Mouse (Mus musculus): ENCODE measurements around the gene Mdh1. TPM values are rescaled to one million over a fixed set of nuclear protein-coding genes. Genes with fewer than 3 reads are reported as not detected.

The Mdh1 gene
- polyA plus RNA-seq, 1 experiment from 2014 or later: 597 TPM

DNA sequence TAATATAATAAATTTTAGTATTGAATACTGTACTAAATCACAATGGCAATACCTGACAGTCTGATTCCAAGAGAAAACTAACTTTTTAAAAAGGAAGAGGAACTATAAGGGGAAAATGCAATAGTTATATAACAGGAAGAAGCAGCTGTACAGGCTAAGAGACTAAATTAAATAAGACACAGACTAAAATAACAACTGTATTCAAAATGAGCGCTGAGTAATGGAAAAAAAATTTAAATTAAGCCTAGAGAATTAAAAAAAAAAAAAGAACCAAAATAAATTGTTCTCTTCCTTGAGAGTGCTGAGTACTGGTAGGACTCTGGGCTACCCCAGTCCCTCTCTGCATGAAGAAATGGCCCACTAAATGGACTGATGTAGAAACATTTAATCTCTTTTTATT, 4.4 kb downstream of the Mdh1 start:
- DNase-seq (ENCODE audit: low spot score) (no peak), ATAC-seq (ENCODE audit: low FRiP score) (no peak)
- H3K4me3 ChIP-seq (replicated peaks; ENCODE audit: low read length): no peak overlapping the region
- H3K9me3 ChIP-seq (ENCODE audit: control insufficient read depth, low read length): no peaks in the 10 kb centered on the region
- H3K4me2 ChIP-seq (replicated peaks): no peak overlapping the region
- WGBS: 87% methylated on average over 1 of the region's 1 CpGs
- H3K27ac ChIP-seq: no peak overlapping the region
- peaks cover 38% of the 10 kb centered on the region for H3K36me3 ChIP-seq (replicated peaks; ENCODE audit: control insufficient read depth, insufficient read depth)
- no peak overlapping the region for H3K9ac ChIP-seq
- H3K27me3 ChIP-seq (ENCODE audit: control insufficient read depth, insufficient read depth, low read length): no peaks in the 10 kb centered on the region
- peaks cover 19% of the 10 kb centered on the region for H3K4me1 ChIP-seq (replicated peaks; ENCODE audit: control insufficient read depth, insufficient read depth, low read length)

- Histone ChIP-seq H3K9me3 (ENCODE audit: control insufficient read depth, low read length) (no peaks in the 10 kb centered on the region), H3K9ac (no peak overlapping the region), H3K4me3 (replicated peaks; ENCODE audit: low read length) (no peak overlapping the region), H3K27ac (no peak overlapping the region), H3K4me2 (replicated peaks) (no peak overlapping the region), H3K36me3 (replicated peaks; ENCODE audit: control insufficient read depth, insufficient read depth) (peaks cover 42% of the 10 kb centered on the region), H3K4me1 (replicated peaks; ENCODE audit: control insufficient read depth, insufficient read depth, low read length) (peaks cover 19% of the 10 kb centered on the region), H3K27me3 (ENCODE audit: control insufficient read depth, insufficient read depth, low read length) (no peaks in the 10 kb centered on the region)
- WGBS: 97% methylated on average over 6 of the region's 6 CpGs
- ATAC-seq (ENCODE audit: low FRiP score): no peak
- no peak for DNase-seq (ENCODE audit: low spot score)
These were observed 5.2 kb downstream of the Mdh1 start for GRCm38 (mm10) chr11:21566934-21567333.

GRCm38 (mm10) chr11:21564681-21565405, 7.3 kb downstream of the Mdh1 start:
- H3K9ac ChIP-seq: no peak overlapping the region
- no peak overlapping the region for H3K27ac ChIP-seq
- peaks cover 7% of the 10 kb centered on the region for H3K4me1 ChIP-seq (replicated peaks; ENCODE audit: control insufficient read depth, insufficient read depth, low read length)
- H3K27me3 ChIP-seq (ENCODE audit: control insufficient read depth, insufficient read depth, low read length): no peaks in the 10 kb centered on the region
- WGBS: 92% methylated on average over 9 of the region's 9 CpGs
- peaks cover 62% of the 10 kb centered on the region for H3K36me3 ChIP-seq (replicated peaks; ENCODE audit: control insufficient read depth, insufficient read depth)
- no peak for DNase-seq (ENCODE audit: low spot score)
- H3K4me3 ChIP-seq (replicated peaks; ENCODE audit: low read length): no peak overlapping the region
- no peak for ATAC-seq (ENCODE audit: low FRiP score)
- no peak overlapping the region for H3K4me2 ChIP-seq (replicated peaks)
- H3K9me3 ChIP-seq (ENCODE audit: control insufficient read depth, low read length): no peaks in the 10 kb centered on the region

GRCm38 (mm10) chr11:21563617-21564325, 8.4 kb downstream of the Mdh1 start:
- no peak for DNase-seq (ENCODE audit: low spot score)
- Histone ChIP-seq H3K9me3 (ENCODE audit: control insufficient read depth, low read length) (no peaks in the 10 kb centered on the region), H3K27me3 (ENCODE audit: control insufficient read depth, insufficient read depth, low read length) (no peaks in the 10 kb centered on the region), H3K4me1 (replicated peaks; ENCODE audit: control insufficient read depth, insufficient read depth, low read length) (0 out of 2 replicates have a peak, but pooled peaks cover 2% of the 10 kb centered on the region), H3K4me3 (replicated peaks; ENCODE audit: low read length) (no peak overlapping the region), H3K36me3 (replicated peaks; ENCODE audit: control insufficient read depth, insufficient read depth) (peaks cover 73% of the 10 kb centered on the region), H3K9ac (no peak overlapping the region), H3K27ac (no peak overlapping the region), H3K4me2 (replicated peaks) (no peak overlapping the region)
- whole genome bisulfite sequencing: 92% methylated on average over 4 of the region's 4 CpGs
- ATAC-seq (ENCODE audit: low FRiP score): no peak

DNA sequence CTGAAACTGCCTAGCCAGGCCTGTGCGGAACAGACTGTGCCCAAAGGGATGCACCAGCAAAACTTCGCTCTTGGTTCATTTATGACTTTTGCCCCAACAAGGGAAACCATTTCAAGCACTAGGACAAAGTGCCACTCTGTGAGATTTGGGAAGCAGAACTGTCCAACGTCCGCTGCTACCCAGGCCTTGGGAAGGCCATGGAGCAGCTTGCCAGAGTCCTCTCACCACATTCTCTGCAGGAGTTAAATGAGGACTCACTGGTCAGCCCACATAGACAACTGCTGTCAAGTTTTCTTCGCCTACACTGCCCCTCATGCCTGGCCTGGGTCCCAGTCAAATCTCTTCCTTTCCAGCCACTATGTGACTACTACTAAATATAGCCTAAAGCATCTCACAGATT, 10.8 kb downstream of the Mdh1 start:
- ATAC-seq (ENCODE audit: low FRiP score) (no peak), DNase-seq (ENCODE audit: low spot score) (no peak)
- H3K9me3 ChIP-seq (ENCODE audit: control insufficient read depth, low read length): no peaks in the 10 kb centered on the region
- H3K4me1 ChIP-seq (replicated peaks; ENCODE audit: control insufficient read depth, insufficient read depth, low read length): no peaks in the 10 kb centered on the region
- H3K4me2 ChIP-seq (replicated peaks): no peak overlapping the region
- peaks cover 81% of the 10 kb centered on the region for H3K36me3 ChIP-seq (replicated peaks; ENCODE audit: control insufficient read depth, insufficient read depth)
- H3K27ac ChIP-seq: no peak overlapping the region
- WGBS: 97% methylated on average over 5 of the region's 5 CpGs
- H3K27me3 ChIP-seq (ENCODE audit: control insufficient read depth, insufficient read depth, low read length): no peaks in the 10 kb centered on the region
- H3K9ac ChIP-seq: no peak overlapping the region
- H3K4me3 ChIP-seq (replicated peaks; ENCODE audit: low read length): no peak overlapping the region

- no peaks in the 10 kb centered on the region for H3K27me3 ChIP-seq (ENCODE audit: control insufficient read depth, insufficient read depth, low read length)
- no peak overlapping the region for H3K27ac ChIP-seq
- no peak for DNase-seq (ENCODE audit: low spot score)
- peaks cover 72% of the 10 kb centered on the region for H3K36me3 ChIP-seq (replicated peaks; ENCODE audit: control insufficient read depth, insufficient read depth)
- no peak overlapping the region for H3K4me2 ChIP-seq (replicated peaks)
- H3K4me1 ChIP-seq (replicated peaks; ENCODE audit: control insufficient read depth, insufficient read depth, low read length): no peaks in the 10 kb centered on the region
- H3K9me3 ChIP-seq (ENCODE audit: control insufficient read depth, low read length): no peaks in the 10 kb centered on the region
- no peak overlapping the region for H3K4me3 ChIP-seq (replicated peaks; ENCODE audit: low read length)
- no peak for ATAC-seq (ENCODE audit: low FRiP score)
- 90% methylated on average over 11 of the region's 11 CpGs for WGBS
- no peak overlapping the region for H3K9ac ChIP-seq
These were observed 12.4 kb downstream of the Mdh1 start for GRCm38 (mm10) chr11:21559727-21560126.

GRCm38 (mm10) chr11:21552049-21552448, 20.1 kb downstream of the Mdh1 start:
- 90% methylated on average over 3 of the region's 3 CpGs for WGBS
- Histone ChIP-seq H3K27ac (no peak overlapping the region), H3K36me3 (replicated peaks; ENCODE audit: control insufficient read depth, insufficient read depth) (peaks cover 9% of the 10 kb centered on the region; the same call in 1 of the 2 replicates), H3K4me2 (replicated peaks) (no peak overlapping the region), H3K4me1 (replicated peaks; ENCODE audit: control insufficient read depth, insufficient read depth, low read length) (no peaks in the 10 kb centered on the region), H3K9ac (no peak overlapping the region), H3K27me3 (ENCODE audit: control insufficient read depth, insufficient read depth, low read length) (no peaks in the 10 kb centered on the region), H3K9me3 (ENCODE audit: control insufficient read depth, low read length) (no peaks in the 10 kb centered on the region), H3K4me3 (replicated peaks; ENCODE audit: low read length) (no peak overlapping the region)
- ATAC-seq (ENCODE audit: low FRiP score) (no peak), DNase-seq (ENCODE audit: low spot score) (no peak)

- Histone ChIP-seq H3K9ac (no peak overlapping the region), H3K4me3 (replicated peaks; ENCODE audit: low read length) (no peak overlapping the region), H3K4me2 (replicated peaks) (no peak overlapping the region), H3K4me1 (replicated peaks; ENCODE audit: control insufficient read depth, insufficient read depth, low read length) (no peaks in the 10 kb centered on the region), H3K27me3 (ENCODE audit: control insufficient read depth, insufficient read depth, low read length) (no peaks in the 10 kb centered on the region), H3K36me3 (replicated peaks; ENCODE audit: control insufficient read depth, insufficient read depth) (0 out of 2 replicates have a peak, but pooled peaks cover 4% of the 10 kb centered on the region), H3K9me3 (ENCODE audit: control insufficient read depth, low read length) (no peaks in the 10 kb centered on the region), H3K27ac (no peak overlapping the region)
- 79% methylated on average over 12 of the region's 12 CpGs for WGBS
- DNase-seq (ENCODE audit: low spot score): no peak
- ATAC-seq (ENCODE audit: low FRiP score): no peak
These were observed 21.7 kb downstream of the Mdh1 start for GRCm38 (mm10) chr11:21550222-21551173.

DNA sequence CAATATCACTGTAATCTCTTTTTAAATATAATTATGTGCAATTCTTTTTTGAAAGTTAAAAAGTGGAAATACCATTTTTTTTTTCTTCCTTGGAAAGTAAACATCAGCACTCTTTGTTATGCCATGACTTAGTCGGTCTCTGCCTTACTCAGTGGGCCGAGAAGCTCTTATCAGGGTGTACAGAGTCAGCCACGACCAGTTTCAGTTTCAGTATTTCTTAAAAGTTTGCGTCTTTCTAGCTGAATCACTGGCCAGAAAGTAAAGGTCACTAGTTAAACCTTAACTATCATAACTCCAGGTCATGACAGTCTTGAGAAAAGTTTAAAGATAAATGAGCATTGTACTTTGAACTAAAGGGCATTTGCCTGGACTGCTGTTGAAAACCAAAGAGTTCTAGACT, 22.4 kb downstream of the Mdh1 start:
- ATAC-seq (ENCODE audit: low FRiP score) (no peak), DNase-seq (ENCODE audit: low spot score) (no peak)
- 93% methylated on average over 4 of the region's 4 CpGs for WGBS
- no peaks in the 10 kb centered on the region for H3K9me3 ChIP-seq (ENCODE audit: control insufficient read depth, low read length)
- no peak overlapping the region for H3K4me3 ChIP-seq (replicated peaks; ENCODE audit: low read length)
- 0 out of 2 replicates have a peak, but pooled peaks cover 2% of the 10 kb centered on the region for H3K36me3 ChIP-seq (replicated peaks; ENCODE audit: control insufficient read depth, insufficient read depth)
- H3K4me1 ChIP-seq (replicated peaks; ENCODE audit: control insufficient read depth, insufficient read depth, low read length): no peaks in the 10 kb centered on the region
- H3K9ac ChIP-seq: no peak overlapping the region
- no peaks in the 10 kb centered on the region for H3K27me3 ChIP-seq (ENCODE audit: control insufficient read depth, insufficient read depth, low read length)
- H3K4me2 ChIP-seq (replicated peaks): no peak overlapping the region
- no peak overlapping the region for H3K27ac ChIP-seq
